Comparison of ENCODE assay signal across 15 mouse cellular contexts in the genomic region with DNA sequence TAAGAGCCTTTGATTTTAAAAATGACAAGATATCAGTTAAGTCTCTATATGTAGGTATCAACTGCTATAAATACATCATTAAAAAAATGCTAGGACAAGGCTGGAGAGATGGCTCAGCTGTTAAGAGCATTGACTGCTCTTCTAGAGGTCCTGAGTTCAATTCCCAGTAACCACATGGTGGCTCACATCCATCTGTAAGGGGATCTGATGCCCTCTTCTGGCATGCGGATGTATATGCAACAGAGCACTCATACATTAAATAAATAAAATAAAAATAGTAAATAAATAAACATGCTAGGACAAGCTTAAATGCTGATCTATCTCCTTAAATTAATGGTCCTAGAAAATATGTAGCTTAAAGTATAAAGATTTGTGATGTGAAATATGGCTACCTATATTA. TPM values are rescaled to one million over a fixed set of nuclear protein-coding genes. Genes with fewer than 3 reads are reported as not detected.
A peak's percentile ranks its signal among the peaks of the same experiment; 100 is the strongest.
DNase-seq lines count a peak whose midpoint lies in the region; ATAC-seq and TF ChIP-seq lines count a peak whose summit lies in the region.
"Had no signal": no experiment of that assay in that cellular context is flagged by ENCODE, and none has a peak within 500 bp of the region (broad histone marks: within the 10 kb centered on the region; RNA-seq: fewer than 3 reads in every experiment).

No protein-coding gene starts in this region.

- no peak overlapping the region for H3K4me2 ChIP-seq in lung, embryonic 14.5 days
- H3K4me2 ChIP-seq: embryonic facial prominence, embryonic 15.5 days; forebrain, embryonic 13.5 days; heart, embryonic 11.5 days; midbrain, embryonic 12.5 days had no signal

- H3K36me3 ChIP-seq in heart, adult 2 months (ENCODE audit: control insufficient read depth, insufficient read depth, low read length), result peaks cover 4% of the 10 kb centered on the region
- 0 out of 2 replicates have a peak, but pooled peaks cover 8% of the 10 kb centered on the region for H3K36me3 ChIP-seq in lung, embryonic 14.5 days (ENCODE audit: insufficient read depth)
- H3K36me3 ChIP-seq in MEL (ENCODE audit: control insufficient read depth in 1 of 2, insufficient read depth in 2 of 2, low read length in 2 of 2), result no peaks in the 10 kb centered on the region; a peak in 1 of 4 replicates
- H3K36me3 ChIP-seq in splenic B cell, adult 2 months (ENCODE audit: control insufficient read depth, insufficient read depth, low read length, poor library complexity, severe bottlenecking), result 0 out of 2 replicates have a peak, but pooled peaks cover 1% of the 10 kb centered on the region
- no peaks in the 10 kb centered on the region for H3K36me3 ChIP-seq in thymus, adult 2 months (ENCODE audit: control insufficient read depth, insufficient read depth, low read length)
- H3K36me3 ChIP-seq: midbrain, embryonic 12.5 days had no signal

- no peaks in the 10 kb centered on the region for H3K9me3 ChIP-seq in lung, embryonic 14.5 days (ENCODE audit: low read depth, low read length)
- no peaks in the 10 kb centered on the region for H3K9me3 ChIP-seq in MEL (replicated peaks; ENCODE audit: insufficient read depth, low read length)
- H3K9me3 ChIP-seq: embryonic facial prominence, embryonic 15.5 days; forebrain, embryonic 13.5 days; midbrain, embryonic 12.5 days had no signal

- TF ChIP-seq RAD21 in MEL (IDR thresholded peaks at IDR 0.05; ENCODE audit: low read depth, low read length), result peak; percentile 20

- no peak for TF ChIP-seq POLR2A in heart, adult 2 months (IDR thresholded peaks at IDR 0.05; ENCODE audit: insufficient read depth, low read depth, low read length)
- no peak for TF ChIP-seq POLR2A in MEL (IDR thresholded peaks at IDR 0.05; ENCODE audit: control insufficient read depth in 1 of 2, insufficient read depth in 1 of 2, low read depth in 1 of 2, low read length in 2 of 2, poor library complexity in 1 of 2)
- TF ChIP-seq POLR2A in thymus, adult 2 months (IDR thresholded peaks at IDR 0.05; ENCODE audit: control insufficient read depth, extremely low read depth, insufficient read depth, low read length, poor library complexity), result no peak

- no peak overlapping the region for H3K27ac ChIP-seq in heart, adult 2 months
- H3K27ac ChIP-seq in lung, embryonic 14.5 days (ENCODE audit: low read depth), result no peak overlapping the region
- no peak overlapping the region for H3K27ac ChIP-seq in MEL (ENCODE audit: control insufficient read depth, low read depth, low read length)
- H3K27ac ChIP-seq in thymus, adult 2 months (ENCODE audit: control insufficient read depth, insufficient read depth, low read length), result no peak overlapping the region
- H3K27ac ChIP-seq: embryonic facial prominence, embryonic 15.5 days; forebrain, embryonic 13.5 days; midbrain, embryonic 12.5 days had no signal

- H3K9ac ChIP-seq in heart, adult 2 months (ENCODE audit: low read depth, low read length), result no peak overlapping the region
- H3K9ac ChIP-seq in lung, embryonic 14.5 days, result no peak overlapping the region
- H3K9ac ChIP-seq in MEL (ENCODE audit: control insufficient read depth, low read depth, low read length, poor library complexity, severe bottlenecking), result no peak overlapping the region
- H3K9ac ChIP-seq: embryonic facial prominence, embryonic 15.5 days; forebrain, embryonic 13.5 days; midbrain, embryonic 12.5 days had no signal

- intact Hi-C loops in heart, adult 2 months (cut with DNase I), result no loop called here
- intact Hi-C loops in left cerebral cortex, postnatal 36 days (cut with DNase I), result no loop called here

- no peak overlapping the region for H3K4me3 ChIP-seq in heart, adult 2 months
- H3K4me3 ChIP-seq in lung, embryonic 14.5 days (ENCODE audit: low read depth, low read length), result no peak overlapping the region
- H3K4me3 ChIP-seq in MEL (ENCODE audit: control insufficient read depth in 1 of 2, insufficient read depth in 1 of 2, low read depth in 2 of 2, low read length in 2 of 2), result no peak overlapping the region
- no peak overlapping the region for H3K4me3 ChIP-seq in thymus, adult 2 months (ENCODE audit: control insufficient read depth, insufficient read depth, low read length)
- H3K4me3 ChIP-seq: embryonic facial prominence, embryonic 15.5 days; forebrain, embryonic 13.5 days; midbrain, embryonic 12.5 days had no signal

- H3K79me2 ChIP-seq in heart, adult 2 months (replicated peaks; ENCODE audit: control insufficient read depth, insufficient read depth, low read length), result peaks cover 8% of the 10 kb centered on the region; the same call in 1 of the 2 replicates
- H3K79me2 ChIP-seq in MEL (ENCODE audit: control insufficient read depth, insufficient read depth, low read length, poor library complexity), result peaks cover 1% of the 10 kb centered on the region; the same call in 1 of the 2 replicates

- no peaks in the 10 kb centered on the region for H3K27me3 ChIP-seq in heart, adult 2 months (ENCODE audit: control insufficient read depth, insufficient read depth, low read length)
- no peaks in the 10 kb centered on the region for H3K27me3 ChIP-seq in lung, embryonic 14.5 days (ENCODE audit: insufficient read depth, low read length)
- H3K27me3 ChIP-seq in MEL (ENCODE audit: control insufficient read depth in 1 of 2, insufficient read depth in 2 of 2, low read length in 2 of 2), result no peaks in the 10 kb centered on the region
- H3K27me3 ChIP-seq in splenic B cell, adult 2 months (ENCODE audit: control insufficient read depth, insufficient read depth, low read length, poor library complexity, severe bottlenecking), result no peaks in the 10 kb centered on the region
- no peaks in the 10 kb centered on the region for H3K27me3 ChIP-seq in thymus, adult 2 months (ENCODE audit: control insufficient read depth, insufficient read depth, low read length)
- H3K27me3 ChIP-seq: embryonic facial prominence, embryonic 15.5 days; forebrain, embryonic 13.5 days; midbrain, embryonic 12.5 days had no signal

- DNase-seq in heart, adult 2 months, result no peak
- no peak for DNase-seq in heart, adult 18-20 months
- DNase-seq in lung, embryonic 14.5 days, result no peak
- no peak for DNase-seq in lung, postnatal 14 days
- peak; percentile 47 for DNase-seq in MEL (ENCODE audit: low read depth, low spot score)
- DNase-seq in splenic B cell, adult 2 months (ENCODE audit: low read depth, low spot score), result peak; percentile 46
- DNase-seq in thymus, adult 2 months, result no peak
- no peak for DNase-seq in left cerebral cortex, postnatal 36 days (ENCODE audit: low spot score in 2 of 2)
- DNase-seq: cerebellum, adult 11 months; kidney, adult 11 months; kidney, postnatal 4 days had no signal

- no peak for ATAC-seq in lung, embryonic 14.5 days (ENCODE audit: insufficient read depth)
- ATAC-seq: forebrain, embryonic 13.5 days had no signal

- H3K4me1 ChIP-seq in heart, adult 2 months (ENCODE audit: control insufficient read depth, insufficient read depth, low read length), result peaks cover 14% of the 10 kb centered on the region
- H3K4me1 ChIP-seq in lung, embryonic 14.5 days (ENCODE audit: insufficient read depth), result 0 out of 2 replicates have a peak, but pooled peaks cover 2% of the 10 kb centered on the region
- no peaks in the 10 kb centered on the region for H3K4me1 ChIP-seq in MEL (ENCODE audit: control insufficient read depth in 1 of 2, insufficient read depth in 2 of 2, low read length in 2 of 2)
- H3K4me1 ChIP-seq in thymus, adult 2 months (replicated peaks; ENCODE audit: control insufficient read depth, insufficient read depth, low read length), result 0 out of 2 replicates have a peak, but pooled peaks cover 2% of the 10 kb centered on the region
- H3K4me1 ChIP-seq: embryonic facial prominence, embryonic 15.5 days; forebrain, embryonic 13.5 days; midbrain, embryonic 12.5 days had no signal

- peak; percentile 61 for TF ChIP-seq CTCF in heart, adult 2 months (IDR thresholded peaks at IDR 0.05)
- TF ChIP-seq CTCF in lung, embryonic 14.5 days (IDR thresholded peaks at IDR 0.05; ENCODE audit: low read depth), result peak; percentile 46
- peak; percentile 37 to 60 (median 48); a peak in 5 of 6 replicates for TF ChIP-seq CTCF in MEL (IDR thresholded peaks at IDR 0.05 in 2 of 3, conservative IDR thresholded peaks at IDR 0.05 in 1 of 3; ENCODE audit: control insufficient read depth in 1 of 3, insufficient read depth in 1 of 3, low read depth in 2 of 3, low read length in 3 of 3, poor library complexity in 1 of 3, severe bottlenecking in 1 of 3)
- TF ChIP-seq CTCF in thymus, adult 2 months (IDR thresholded peaks at IDR 0.05; ENCODE audit: borderline replicate concordance, control insufficient read depth, extremely low read depth, insufficient read depth, low read length, poor library complexity), result no peak

- TF ChIP-seq EP300 in heart, adult 2 months (IDR thresholded peaks at IDR 0.05; ENCODE audit: insufficient read depth, low read depth, low read length), result no peak
- no peak for TF ChIP-seq EP300 in MEL (IDR thresholded peaks at IDR 0.05; ENCODE audit: low read depth in 1 of 2, low read length in 2 of 2)

- WGBS in heart, adult 2 months, result 88% methylated on average over 1 of the region's 1 CpGs
- 84% methylated on average over 1 of the region's 1 CpGs for WGBS in lung, embryonic 14.5 days
- WGBS in thymus, adult 2 months, result 84% methylated on average over 1 of the region's 1 CpGs

TF ChIP-seq in MEL, 35 proteins besides CTCF, POLR2A, EP300 and RAD21 (continues in another document):
- TF ChIP-seq SMC3 (IDR thresholded peaks at IDR 0.05; ENCODE audit: low read depth, low read length), result peak; percentile 55
- TF ChIP-seq CHD1 (IDR thresholded peaks at IDR 0.05; ENCODE audit: low read depth, low read length), result no peak
- TF ChIP-seq UBTF (IDR thresholded peaks at IDR 0.05; ENCODE audit: borderline replicate concordance, insufficient read depth, low read depth, low read length), result no peak
- no peak for TF ChIP-seq GATA1 (IDR thresholded peaks at IDR 0.05; ENCODE audit: low read depth, low read length)
- TF ChIP-seq ETS1 (IDR thresholded peaks at IDR 0.05; ENCODE audit: low read depth, low read length), result no peak
- no peak for TF ChIP-seq TBP (IDR thresholded peaks at IDR 0.05; ENCODE audit: low read depth, low read length)
- no peak for TF ChIP-seq SIN3A (IDR thresholded peaks at IDR 0.05; ENCODE audit: low read length)
- no peak for TF ChIP-seq ZKSCAN1 (IDR thresholded peaks at IDR 0.05; ENCODE audit: low read depth, low read length)
- 0 out of 2 replicates have a peak, but pooled peaks have one; percentile 49 for TF ChIP-seq MYC (IDR thresholded peaks at IDR 0.05; ENCODE audit: low read depth, low read length)
- no peak for TF ChIP-seq MAZ (IDR thresholded peaks at IDR 0.05; ENCODE audit: low read depth, low read length)

RNA-seq across cellular contexts. Expression of gene Mon2, which starts 19.2 kb away (rescaled TPM):
- total RNA-seq in heart, adult 2 months (2021), result 10 to 100 TPM; 35.7 to 39.5 TPM
- polyA plus RNA-seq in heart, adult 2 months (2012; rRNA removed), result 29.0 and 33.7 TPM in 2 replicates
- 10 to 100 TPM; 36.4 to 41.7 TPM for total RNA-seq in heart, adult 18-20 months (2021)
- polyA plus RNA-seq in lung, embryonic 14.5 days (2014; fragmentation: Nextera tagmentation; extraction: Ambion mirVana), result 35.0 and 37.3 TPM in 2 replicates
- total RNA-seq in MEL (2012; rRNA removed), result 32.1 and 33.8 TPM in 2 replicates
- 10 to 100 TPM in 1 of 2 experiments, not detected in 1; 38.6 TPM for polyA plus RNA-seq in MEL (2012; ENCODE audit: insufficient read depth in 1 of 2, insufficient read length in 2 of 2, low read depth in 1 of 2, low replicate concordance in 2 of 2, missing spikeins in 1 of 2)
- 62.5 and 74.1 TPM in 2 replicates for polyA plus RNA-seq in thymus, adult 2 months (2012; rRNA removed)
- 10 to 100 TPM; 86.6 to 99.9 TPM for total RNA-seq in left cerebral cortex, postnatal 36 days (2021)

Comparison
In these comparisons a context has a peak if more than half of its experiments do, and no peak if none do; other contexts are left out.
1. DNase-seq: peak in MEL (single experiment) and splenic B cell, adult 2 months (single experiment); none in heart, adult 2 months (0 of 2), heart, adult 18-20 months (0 of 2), lung, embryonic 14.5 days (single experiment), lung, postnatal 14 days (single experiment), thymus, adult 2 months (single experiment) and left cerebral cortex, postnatal 36 days (0 of 2).